10 mouse cellular contexts compared by ENCODE assay signal in genomic region chr19:37172096-37172495, GRCm38 (mm10). TPM values are rescaled to one million over a fixed set of nuclear protein-coding genes. Genes with fewer than 3 reads are reported as not detected.
DNase-seq lines count a peak whose midpoint lies in the region; ATAC-seq and TF ChIP-seq lines count a peak whose summit lies in the region.
"Had no signal": no experiment of that assay in that cellular context is flagged by ENCODE, and none has a peak within 500 bp of the region (broad histone marks: within the 10 kb centered on the region; RNA-seq: fewer than 3 reads in every experiment).

No protein-coding gene starts in this region.

- H3K4me2 ChIP-seq in heart, embryonic 14.5 days (ENCODE audit: low read length) = peak overlapping the region; percentile 94
- peak overlapping the region; percentile 99 for H3K4me2 ChIP-seq in midbrain, embryonic 12.5 days (replicated peaks)

- no peak for ATAC-seq in heart, embryonic 14.5 days (ENCODE audit: insufficient number of reproducible peaks, insufficient read depth, low FRiP score, low read depth)
- no peak for ATAC-seq in midbrain, embryonic 12.5 days (ENCODE audit: low FRiP score, low read depth)

- peak; percentile 28 for DNase-seq in adrenal gland, adult 2 months
- no peak for DNase-seq in adrenal gland, postnatal 25 days
- no peak for DNase-seq in heart, adult 9 months (ENCODE audit: low spot score in 2 of 2)
- no peak for DNase-seq in urinary bladder, postnatal 25 days (ENCODE audit: low spot score)
- DNase-seq in urinary bladder, postnatal 14 days (ENCODE audit: low spot score) = no peak
- DNase-seq: layer of hippocampus, postnatal 36 days had no signal

- H3K9ac ChIP-seq in heart, embryonic 14.5 days (ENCODE audit: low read length) = peak overlapping the region; percentile 95
- H3K9ac ChIP-seq in midbrain, embryonic 12.5 days (replicated peaks) = no peak overlapping the region; the same call in 1 of the 2 replicates

- H3K9me3 ChIP-seq in heart, embryonic 14.5 days (ENCODE audit: control insufficient read depth, low read length) = no peaks in the 10 kb centered on the region
- no peaks in the 10 kb centered on the region for H3K9me3 ChIP-seq in midbrain, embryonic 12.5 days
- H3K9me3 ChIP-seq: G1E had no signal

- peak overlapping the region; percentile 80 to 93 for H3K27ac ChIP-seq in heart, embryonic 14.5 days (replicated peaks in 1 of 2; ENCODE audit: control insufficient read depth in 1 of 2, insufficient read depth in 1 of 2, low read depth in 2 of 2, low read length in 2 of 2)
- no peak overlapping the region; the same call in 1 of the 2 replicates for H3K27ac ChIP-seq in bone marrow macrophage, adult 2 months (ENCODE audit: insufficient read depth, low read depth, low read length)
- no peak overlapping the region for H3K27ac ChIP-seq in midbrain, embryonic 12.5 days (replicated peaks)

- H3K36me3 ChIP-seq in heart, embryonic 14.5 days (ENCODE audit: control insufficient read depth, insufficient read depth, low read length) = peaks cover 8% of the 10 kb centered on the region; the same call in 1 of the 2 replicates
- H3K36me3 ChIP-seq in midbrain, embryonic 12.5 days = no peaks in the 10 kb centered on the region
- H3K36me3 ChIP-seq: G1E had no signal

- peak overlapping the region; percentile 91 to 92 for H3K4me3 ChIP-seq in heart, embryonic 14.5 days (ENCODE audit: control insufficient read depth in 1 of 2, insufficient read depth in 1 of 2, low read depth in 1 of 2, low read length in 2 of 2)
- H3K4me3 ChIP-seq in bone marrow macrophage, adult 2 months (ENCODE audit: insufficient read depth, low read length) = peak overlapping the region; percentile 11; the same call in 1 of the 2 replicates
- H3K4me3 ChIP-seq in midbrain, embryonic 12.5 days = peak overlapping the region; percentile 74; the same call in 1 of the 2 replicates

- TF ChIP-seq POLR2A in bone marrow macrophage, adult 2 months (IDR thresholded peaks at IDR 0.05; ENCODE audit: borderline replicate concordance, low read depth, low read length) = no peak

- no peak for TF ChIP-seq CTCF in bone marrow macrophage, adult 2 months (IDR thresholded peaks at IDR 0.05; ENCODE audit: low read depth, low read length)

- no peaks in the 10 kb centered on the region for H3K4me1 ChIP-seq in heart, embryonic 14.5 days (ENCODE audit: control insufficient read depth in 2 of 2, insufficient read depth in 2 of 2, low read length in 2 of 2)
- peaks cover 17% of the 10 kb centered on the region for H3K4me1 ChIP-seq in bone marrow macrophage, adult 2 months (ENCODE audit: control insufficient read depth, insufficient read depth, low read length)
- peaks cover 13% of the 10 kb centered on the region for H3K4me1 ChIP-seq in midbrain, embryonic 12.5 days

- 9% methylated on average over 1 of the region's 1 CpGs for WGBS in heart, embryonic 14.5 days
- WGBS in midbrain, embryonic 12.5 days = 46% methylated on average over 1 of the region's 1 CpGs

- H3K27me3 ChIP-seq in heart, embryonic 14.5 days (ENCODE audit: control insufficient read depth, insufficient read depth, low read length) = no peaks in the 10 kb centered on the region
- H3K27me3 ChIP-seq in midbrain, embryonic 12.5 days = peaks cover 25% of the 10 kb centered on the region

RNA-seq across cellular contexts. Expression of gene March5, which starts 35.2 kb away (rescaled TPM):
- total RNA-seq in adrenal gland, adult 2 months (2021) = 100 to 1,000 TPM in 1 of 2 experiments, 10 to 100 TPM in 1; 97.0 to 117 TPM
- 42.9 and 77.8 TPM in 2 replicates for polyA plus RNA-seq in adrenal gland, adult 2 months (2012; rRNA removed)
- 98.8 and 117 TPM in 2 replicates for total RNA-seq in adrenal gland, postnatal 25 days (2021)
- 102 and 104 TPM in 2 replicates for polyA plus RNA-seq in heart, embryonic 14.5 days (2014; fragmentation: Nextera tagmentation; extraction: Ambion mirVana)
- 87.5 and 98.0 TPM in 2 replicates for polyA plus RNA-seq in bone marrow macrophage, adult 2 months (2012; ENCODE audit: insufficient read depth, insufficient read length, missing spikeins)
- polyA plus RNA-seq in midbrain, embryonic 12.5 days (2016; fragmentation: Nextera tagmentation; extraction: Ambion mirVana) = 150 and 161 TPM in 2 replicates

RNA-seq across cellular contexts. Expression of gene Cpeb3, which starts 36.3 kb away (rescaled TPM):
- total RNA-seq in adrenal gland, adult 2 months (2021) = 10 to 100 TPM; 17.0 to 17.2 TPM
- 26.4 and 31.4 TPM in 2 replicates for polyA plus RNA-seq in adrenal gland, adult 2 months (2012; rRNA removed)
- 17.2 and 31.9 TPM in 2 replicates for total RNA-seq in adrenal gland, postnatal 25 days (2021)
- 8.8 and 8.9 TPM in 2 replicates for polyA plus RNA-seq in heart, embryonic 14.5 days (2014; fragmentation: Nextera tagmentation; extraction: Ambion mirVana)
- 7.6 and 8.0 TPM in 2 replicates for polyA plus RNA-seq in bone marrow macrophage, adult 2 months (2012; ENCODE audit: insufficient read depth, insufficient read length, missing spikeins)
- 4.8 and 6.7 TPM in 2 replicates for polyA plus RNA-seq in midbrain, embryonic 12.5 days (2016; fragmentation: Nextera tagmentation; extraction: Ambion mirVana)

Comparison
In these comparisons a context has a peak if more than half of its experiments do, and no peak if none do; other contexts are left out.
1. H3K27ac ChIP-seq: peak in heart, embryonic 14.5 days (2 of 2); none in bone marrow macrophage, adult 2 months (single experiment) and midbrain, embryonic 12.5 days (single experiment).
2. H3K4me3 ChIP-seq: peak in every context shown above with its lines; median percentile 92 in heart, embryonic 14.5 days; 74 in midbrain, embryonic 12.5 days; 11 in bone marrow macrophage, adult 2 months.